Mouse (Mus musculus) right cerebral cortex, adult 18-20 months (tissue): ENCODE results near the gene Tanc2.

ENCODE experiments used
- DNase-seq: peaks from one replicate; pipeline ENCODE4 v3.0.0; 2022; ENCODE audit warnings: mixed read lengths

Tanc2 gene

DNA sequence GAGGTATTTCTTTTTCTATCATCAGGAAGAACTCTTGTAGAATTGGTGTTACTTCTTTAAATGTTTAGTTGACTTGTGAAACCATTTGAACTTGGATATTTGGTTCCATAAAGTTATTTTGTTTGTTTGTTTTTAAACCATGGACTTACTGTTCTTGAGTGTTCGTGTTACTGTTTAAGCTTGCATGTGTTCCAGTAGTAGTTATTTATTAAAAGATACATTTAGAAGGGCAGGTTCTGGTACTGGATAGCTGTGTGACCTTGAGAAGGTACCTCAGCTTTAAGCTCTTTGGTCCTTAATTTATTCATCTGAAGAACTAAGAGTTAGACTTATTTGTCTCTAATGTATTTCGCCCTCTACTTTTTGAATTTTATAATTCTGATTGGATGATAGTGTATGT, 64.8 kb downstream of the Tanc2 start:
- no peak for DNase-seq

- peak; percentile 33 for DNase-seq
Measured at GRCm38 (mm10) chr11:105655335-105655734, 65.5 kb downstream of the Tanc2 start.

- no peak for DNase-seq
Measured at GRCm38 (mm10) chr11:105667879-105668278, 78.1 kb downstream of the Tanc2 start.

GRCm38 (mm10) chr11:105678996-105679395, 89.2 kb downstream of the Tanc2 start:
- DNase-seq = no peak

GRCm38 (mm10) chr11:105684747-105685146, 95.0 kb downstream of the Tanc2 start:
- no peak for DNase-seq

DNA sequence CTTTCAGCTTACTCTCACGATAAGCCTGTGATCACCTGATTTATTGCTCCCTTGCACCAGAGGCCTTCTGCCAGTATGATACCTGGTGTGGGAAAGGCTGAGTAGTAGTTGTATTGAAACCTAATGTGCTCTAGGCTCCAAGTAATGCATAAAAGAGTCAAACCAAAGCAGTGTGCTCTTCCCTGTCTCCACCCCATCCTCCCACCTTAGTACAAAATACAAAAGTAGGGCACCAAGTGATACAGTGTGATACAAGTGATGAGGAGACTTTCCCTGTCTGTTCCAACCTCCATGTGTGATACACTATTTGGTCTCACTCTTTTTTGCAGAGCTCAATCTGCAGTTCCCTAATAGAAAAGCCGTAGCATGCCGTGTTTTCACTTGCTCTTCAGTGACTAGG, 110.7 kb downstream of the Tanc2 start:
- DNase-seq = no peak

DNA sequence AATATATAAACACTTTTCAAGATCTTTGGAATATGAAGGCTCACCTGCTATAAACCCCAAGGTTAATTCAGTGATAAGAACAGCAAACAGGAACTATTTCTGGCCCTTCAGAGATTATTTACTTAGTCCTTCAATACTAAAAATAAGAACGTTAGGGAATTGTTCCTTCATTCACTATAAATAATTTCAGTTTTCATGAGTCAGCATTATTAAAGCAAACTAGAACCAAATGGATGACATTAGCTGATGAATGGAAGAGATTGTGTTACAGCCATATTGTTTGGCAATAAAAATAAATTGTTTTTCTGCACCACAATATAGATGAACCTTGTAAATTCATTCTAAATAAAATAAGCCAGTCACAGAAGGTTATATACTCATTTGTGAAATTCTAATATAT, 129.9 kb downstream of the Tanc2 start:
- DNase-seq = no peak

GRCm38 (mm10) chr11:105731541-105731940, 141.8 kb downstream of the Tanc2 start:
- DNase-seq = peak; percentile 71

DNA sequence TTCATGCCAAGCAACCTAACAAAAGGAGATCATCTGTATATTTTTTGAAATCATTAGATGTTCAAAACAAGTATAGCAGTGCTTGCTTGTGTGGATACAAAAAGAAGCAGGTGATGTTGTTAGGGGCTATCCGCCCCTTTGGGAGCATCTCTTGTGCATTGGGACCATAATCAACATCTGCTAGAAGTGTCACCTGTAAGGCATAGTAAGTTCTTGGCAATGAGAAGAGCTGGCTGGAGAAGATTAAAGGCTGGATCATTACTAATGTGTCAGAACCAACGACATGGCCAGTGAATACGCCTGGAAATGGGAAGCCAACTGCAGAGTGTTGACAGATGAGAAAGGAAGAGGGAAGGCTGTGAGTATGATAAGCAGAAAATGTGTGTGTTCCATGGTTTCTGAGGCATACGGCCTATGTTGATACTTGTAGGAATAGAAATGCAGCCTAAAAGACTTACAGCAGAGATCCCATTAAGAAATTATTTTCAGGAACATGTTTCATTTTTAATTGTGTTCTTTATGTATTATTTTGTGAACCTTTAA, 142.3 kb downstream of the Tanc2 start:
- no peak for DNase-seq

- DNase-seq = no peak
Measured at GRCm38 (mm10) chr11:105743171-105743570, 153.4 kb downstream of the Tanc2 start.

DNA sequence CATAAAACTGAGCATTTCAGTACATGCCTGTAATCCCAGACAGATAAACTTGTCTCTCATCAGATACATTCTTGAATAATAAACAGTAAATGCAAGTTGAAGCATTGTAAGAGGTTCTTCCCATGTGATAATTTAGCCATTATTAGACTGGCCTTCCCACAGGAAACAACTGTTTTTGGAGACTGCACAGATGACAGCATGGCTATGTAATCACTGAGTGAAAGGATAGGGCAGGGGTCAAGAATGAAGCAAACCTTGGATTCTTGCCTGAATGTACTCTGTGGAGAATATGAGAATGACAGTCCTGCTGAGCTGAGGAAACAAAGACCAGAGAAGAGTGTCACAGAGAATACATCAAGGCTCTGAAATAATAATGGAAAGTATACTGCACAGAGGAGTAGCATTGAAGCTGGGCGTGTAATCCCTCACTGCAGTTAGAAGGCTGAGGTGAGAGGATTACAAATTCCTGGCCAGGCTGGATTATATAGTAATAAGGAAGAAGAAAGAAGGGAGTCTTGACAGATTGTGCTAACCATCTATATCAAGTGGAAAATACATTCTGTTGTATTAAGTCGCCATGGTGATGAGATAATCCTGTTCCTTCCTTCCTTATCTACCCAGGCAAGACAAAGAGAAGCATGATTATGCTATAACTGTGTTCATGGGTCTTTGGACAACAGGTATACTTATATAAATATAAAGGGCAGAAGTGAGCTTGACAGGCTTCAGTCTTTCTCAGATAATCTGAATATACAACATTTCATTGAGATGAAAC, 159.7 kb downstream of the Tanc2 start:
- DNase-seq = no peak

- no peak for DNase-seq
Measured at GRCm38 (mm10) chr11:105758561-105759203, 168.9 kb downstream of the Tanc2 start.

GRCm38 (mm10) chr11:105759413-105759812, 169.6 kb downstream of the Tanc2 start:
- no peak for DNase-seq

DNA sequence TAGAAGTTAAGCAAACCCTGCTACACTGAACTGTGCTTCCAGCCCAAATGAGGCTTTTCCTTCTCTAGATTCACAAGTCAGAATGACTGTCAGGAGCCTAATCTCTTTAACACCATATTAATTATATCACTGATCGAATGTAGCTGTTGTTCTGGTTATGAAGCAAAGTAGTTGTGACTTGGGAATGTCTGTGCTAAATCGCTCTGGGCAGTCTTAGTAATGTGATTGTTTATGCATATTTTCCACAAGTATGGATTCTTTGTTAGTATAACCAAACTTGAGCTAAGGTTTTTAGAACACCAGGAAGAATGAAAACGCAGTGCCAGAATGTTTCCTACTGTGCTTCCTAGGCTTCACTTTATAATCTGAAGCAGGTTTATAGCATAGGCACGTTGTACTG, 170.6 kb downstream of the Tanc2 start:
- no peak for DNase-seq

DNA sequence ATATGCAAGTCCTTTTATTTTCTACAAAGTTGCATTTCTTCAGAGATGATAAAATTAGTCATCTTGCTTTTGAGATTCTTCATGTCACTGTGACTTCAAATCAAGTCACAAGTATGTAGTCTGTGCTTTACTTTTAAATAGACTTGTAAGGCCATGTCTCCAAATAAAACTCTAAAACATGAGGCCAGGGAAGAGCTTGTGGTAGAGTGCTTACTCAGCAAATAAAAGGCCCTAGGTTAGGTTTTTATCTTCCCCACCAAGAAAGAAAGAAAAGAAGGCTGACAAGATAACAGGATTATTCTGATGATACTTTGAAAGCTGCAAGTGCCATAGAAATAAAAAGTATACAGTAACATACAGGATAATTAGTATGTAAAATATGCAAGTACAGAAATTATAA, 188.0 kb downstream of the Tanc2 start:
- DNase-seq = no peak

GRCm38 (mm10) chr11:105792501-105792900, 202.7 kb downstream of the Tanc2 start:
- DNase-seq = no peak

DNA sequence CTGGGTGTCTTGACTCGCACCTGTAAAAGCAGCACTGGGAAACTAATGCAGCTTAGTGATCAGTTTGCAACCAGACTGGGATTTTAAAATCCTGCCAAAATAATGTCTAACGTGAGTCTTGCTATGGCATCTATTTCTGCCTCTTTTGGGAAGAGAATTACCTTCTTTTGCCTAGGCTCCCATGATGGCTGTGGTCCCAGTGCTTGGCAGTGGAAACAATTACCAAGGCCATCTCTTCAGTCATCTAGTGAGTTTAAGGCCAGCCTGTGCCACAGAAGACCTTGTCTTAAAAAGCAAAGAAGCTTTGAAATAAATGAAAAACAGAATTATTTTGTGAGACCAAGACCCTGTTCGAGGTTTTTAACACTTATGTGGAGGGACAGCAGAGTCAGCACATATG, 213.9 kb downstream of the Tanc2 start:
- no peak for DNase-seq

DNA sequence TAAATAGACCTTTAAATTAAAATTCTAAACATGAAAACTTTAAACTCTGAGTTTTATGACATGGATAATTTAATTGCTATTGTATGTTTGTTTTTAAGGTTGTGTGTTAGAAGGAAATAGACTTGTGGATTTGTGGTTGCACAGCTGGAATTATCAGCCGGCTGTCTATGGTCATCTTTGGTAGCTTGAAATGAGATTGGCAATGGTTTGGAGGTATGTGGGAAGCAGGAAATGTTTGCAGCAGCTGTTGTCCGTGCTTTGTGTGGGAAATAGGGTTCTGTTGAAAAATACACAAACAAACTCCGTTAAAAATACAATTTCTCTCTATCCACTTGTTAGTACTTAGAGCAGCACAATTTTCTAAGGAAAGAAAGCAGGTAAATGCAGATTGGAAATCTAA, 215.0 kb downstream of the Tanc2 start:
- DNase-seq = no peak

GRCm38 (mm10) chr11:105807103-105807502, 217.3 kb downstream of the Tanc2 start:
- DNase-seq = no peak

GRCm38 (mm10) chr11:105823246-105823645, 233.5 kb downstream of the Tanc2 start:
- DNase-seq = no peak

DNA sequence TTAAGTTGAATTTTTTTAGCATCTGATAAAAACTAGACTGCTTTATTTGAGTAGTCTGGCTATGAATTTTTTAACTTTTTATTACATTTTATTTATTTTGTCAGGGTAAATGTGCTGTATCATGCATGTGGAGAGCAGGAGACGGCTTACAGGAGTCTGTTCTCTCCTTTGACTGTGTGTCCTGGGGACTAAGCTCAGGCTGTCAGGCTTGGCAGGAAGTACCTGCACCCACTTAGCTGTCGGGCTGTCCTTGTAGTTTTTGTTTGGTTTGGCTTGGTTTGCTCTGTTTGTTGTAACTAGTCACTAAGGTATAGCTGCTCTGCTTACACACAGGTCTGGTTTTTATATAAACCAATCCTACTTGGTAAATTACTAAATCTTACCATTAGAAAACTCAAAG, 234.0 kb downstream of the Tanc2 start:
- DNase-seq = no peak

GRCm38 (mm10) chr11:105828175-105828574, 238.4 kb downstream of the Tanc2 start:
- peak; percentile 65 for DNase-seq

DNA sequence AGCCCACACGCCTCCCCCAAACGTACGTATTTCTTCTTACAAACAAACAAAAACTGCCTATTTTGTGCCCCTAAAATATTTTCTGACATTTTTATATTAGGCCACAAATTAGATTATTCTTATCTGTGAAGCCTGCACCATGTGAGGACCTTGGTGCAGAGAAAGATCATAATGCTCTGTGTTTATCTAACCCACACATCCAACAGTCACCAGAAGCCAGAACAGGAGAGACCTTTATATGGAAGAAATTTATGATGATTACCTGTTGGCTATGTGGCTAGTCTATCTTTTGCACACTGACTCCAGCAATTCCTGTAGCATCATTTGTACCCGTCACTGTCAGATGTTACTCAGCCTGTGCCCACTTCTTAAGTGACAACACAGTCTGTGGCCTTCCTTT, 245.4 kb downstream of the Tanc2 start:
- no peak for DNase-seq

DNA sequence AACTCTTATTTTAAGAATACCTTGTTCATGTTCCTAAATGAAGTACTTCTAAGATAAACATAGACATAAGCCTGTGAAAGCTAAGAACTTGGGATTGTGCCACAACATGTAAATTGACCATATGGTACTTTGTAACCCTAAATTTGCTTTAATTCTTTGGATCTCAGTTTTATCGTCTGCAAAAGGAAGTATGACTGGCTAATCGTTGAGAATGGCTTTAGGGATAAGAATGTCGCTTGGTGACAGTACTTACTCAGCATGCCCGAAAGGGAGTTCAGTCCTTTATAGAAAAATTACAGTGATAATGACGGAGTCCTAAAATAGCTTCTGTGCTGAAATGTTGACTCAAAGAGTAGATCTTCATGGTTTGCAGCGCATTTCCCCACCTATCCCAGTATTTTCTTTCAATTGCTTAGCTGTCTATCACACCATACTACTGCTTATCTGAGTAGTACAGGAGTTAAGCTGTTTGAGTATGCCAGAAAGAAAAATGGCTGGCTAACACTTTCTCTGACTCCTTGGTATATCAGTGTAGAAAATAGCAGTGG, 246.6 kb downstream of the Tanc2 start:
- DNase-seq = no peak
